ENCODE assay signal across 8 mouse cellular contexts in the genomic region with DNA sequence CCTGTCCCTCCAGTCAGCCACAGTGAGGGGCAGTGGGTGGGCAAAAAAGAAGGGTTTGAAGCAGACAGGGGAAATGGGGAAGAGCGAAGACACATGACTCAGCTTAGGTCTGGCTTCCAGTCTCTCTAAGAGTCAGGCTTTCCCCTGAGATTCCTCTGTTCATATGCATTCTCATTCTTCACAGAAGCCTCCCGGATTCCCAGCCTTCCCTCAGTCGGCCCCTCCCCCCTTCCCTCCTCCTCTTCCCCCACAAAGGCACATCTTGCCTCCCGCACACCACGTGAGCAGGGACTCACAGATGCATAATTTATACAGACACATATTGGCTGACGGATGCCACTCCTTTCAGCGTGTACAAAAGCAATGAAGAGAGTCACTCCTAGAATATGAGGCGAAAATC.
A peak's percentile ranks its signal among the peaks of the same experiment; 100 is the strongest.
DNase-seq lines count a peak whose midpoint lies in the region.

No protein-coding gene starts in this region.

- H3K9me3 ChIP-seq in midbrain, embryonic 10.5 days (replicated peaks): no peaks in the 10 kb centered on the region

- under 1% methylated on average over 8 of the region's 8 CpGs for WGBS in midbrain, embryonic 10.5 days

- peaks cover 64% of the 10 kb centered on the region for H3K4me1 ChIP-seq in midbrain, embryonic 10.5 days

- peak; percentile 62 to 76 for DNase-seq in cerebellum, postnatal 14 days
- no peak for DNase-seq in cerebellum, adult 11-12 months
- peak; percentile 96 for DNase-seq in R1 (ENCODE audit: low read depth, low spot score)
- peak; percentile 58 for DNase-seq in forelimb bud, embryonic 11.5 days (ENCODE audit: low read depth, low spot score)
- peak; percentile 46 to 68 for DNase-seq in layer of hippocampus, postnatal 25 days (ENCODE audit: extremely low spot score in 1 of 2, low spot score in 1 of 2)
- DNase-seq in midbrain, embryonic 10.5 days (ENCODE audit: low spot score): peak; percentile 91
- peak; percentile 84 for DNase-seq in telencephalon, adult 2 months (ENCODE audit: low read depth, low spot score)
- no peak for DNase-seq in urinary bladder, adult 2 months (ENCODE audit: low spot score)

- H3K27me3 ChIP-seq in midbrain, embryonic 10.5 days (ENCODE audit: low read depth, poor library complexity, severe bottlenecking): no peaks in the 10 kb centered on the region

- H3K4me3 ChIP-seq in midbrain, embryonic 10.5 days: peak overlapping the region; percentile 51

- H3K36me3 ChIP-seq in midbrain, embryonic 10.5 days: no peaks in the 10 kb centered on the region

- H3K27ac ChIP-seq in midbrain, embryonic 10.5 days (replicated peaks): peak overlapping the region; percentile 96

Comparison
In these comparisons a context has a peak if more than half of its experiments do, and no peak if none do; other contexts are left out.
1. DNase-seq: peak in cerebellum, postnatal 14 days (2 of 2), R1 (single experiment), forelimb bud, embryonic 11.5 days (single experiment), layer of hippocampus, postnatal 25 days (2 of 2), midbrain, embryonic 10.5 days (single experiment) and telencephalon, adult 2 months (single experiment); none in cerebellum, adult 11-12 months (single experiment) and urinary bladder, adult 2 months (single experiment).